Mouse (Mus musculus): ENCODE measurements around the gene Pigf. TPM values are rescaled to one million over a fixed set of nuclear protein-coding genes. Genes with fewer than 3 reads are reported as not detected.
"Not testable (repeated sequence)": the region's sequence is repeated elsewhere in the genome, so short reads cannot be mapped to it uniquely, and the experiment has no call there.

Pigf gene
- 42.4 and 45.1 TPM in 2 replicates for polyA plus RNA-seq (2016; fragmentation: Nextera tagmentation; extraction: Ambion mirVana)

- Histone ChIP-seq H3K4me3 (peak within 1 kb of the TSS; percentile 97), H3K27ac (replicated peaks) (peak within 1 kb of the TSS; percentile 86), H3K9me3 (no peaks in the 10 kb centered on the region), H3K27me3 (replicated peaks; ENCODE audit: low read depth, poor library complexity, severe bottlenecking) (no peaks in the 10 kb centered on the region), H3K4me1 (peaks cover 22% of the 10 kb centered on the region), H3K36me3 (replicated peaks) (peaks cover 24% of the 10 kb centered on the region)
- peak; percentile 98 for DNase-seq (ENCODE audit: low spot score)
- WGBS, result under 1% methylated on average over 43 of the region's 43 CpGs
Measured at GRCm38 (mm10) chr17:87025269-87025949, at the start of gene Pigf, which contains the start of gene Cript. Gene Pigf (minus strand): TSS chr17:87025406. Gene Cript (plus strand): TSS chr17:87025550.

- no peak for DNase-seq (ENCODE audit: low spot score)
- Histone ChIP-seq H3K27me3 (replicated peaks; ENCODE audit: low read depth, poor library complexity, severe bottlenecking) (no peaks in the 10 kb centered on the region), H3K9me3 (0 out of 2 replicates have a peak, but pooled peaks cover 3% of the 10 kb centered on the region), H3K27ac (replicated peaks) (no peak overlapping the region), H3K4me3 (no peak overlapping the region), H3K36me3 (replicated peaks) (no peaks in the 10 kb centered on the region), H3K4me1 (peaks cover 6% of the 10 kb centered on the region; the same call in 1 of the 2 replicates)
Measured at GRCm38 (mm10) chr17:87073470-87073869, 48.3 kb upstream of the Pigf start.

GRCm38 (mm10) chr17:87072766-87073440 lies 47.7 kb upstream of the Pigf start:
- H3K27me3 ChIP-seq (replicated peaks; ENCODE audit: low read depth, poor library complexity, severe bottlenecking), result no peaks in the 10 kb centered on the region
- H3K4me3 ChIP-seq, result no peak overlapping the region
- WGBS, result 49% methylated on average over 5 of the region's 5 CpGs
- H3K9me3 ChIP-seq, result 0 out of 2 replicates have a peak, but pooled peaks cover 3% of the 10 kb centered on the region
- DNase-seq (ENCODE audit: low spot score), result no peak
- H3K36me3 ChIP-seq (replicated peaks), result no peaks in the 10 kb centered on the region
- H3K27ac ChIP-seq (replicated peaks), result no peak overlapping the region
- peaks cover 6% of the 10 kb centered on the region; the same call in 1 of the 2 replicates for H3K4me1 ChIP-seq

DNA sequence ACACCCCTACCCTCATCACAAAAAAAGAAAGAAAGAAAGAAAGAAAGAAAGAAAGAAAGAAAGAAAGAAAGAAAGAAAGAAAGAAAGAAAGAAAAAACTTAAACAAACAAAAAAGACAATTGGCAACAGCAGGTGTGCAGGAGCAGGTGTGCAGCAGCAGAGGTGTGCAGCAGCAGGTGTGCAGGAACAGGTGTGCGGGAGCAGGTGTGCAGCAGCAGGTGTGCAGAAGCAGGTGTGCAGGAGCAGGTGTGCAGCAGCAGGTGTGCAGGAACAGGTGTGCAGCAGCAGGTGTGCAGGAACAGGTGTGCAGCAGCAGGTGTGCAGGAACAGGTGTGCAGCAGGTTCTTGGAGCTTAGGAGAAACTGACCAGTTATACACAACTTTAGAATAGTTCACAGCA lies 47.0 kb upstream of the Pigf start:
- H3K27ac ChIP-seq (replicated peaks); DNase-seq (ENCODE audit: low spot score); H3K36me3 ChIP-seq (replicated peaks); H3K4me1 ChIP-seq; H3K27me3 ChIP-seq (replicated peaks; ENCODE audit: low read depth, poor library complexity, severe bottlenecking); H3K9me3 ChIP-seq; H3K4me3 ChIP-seq: not testable (repeated sequence)
- 95% methylated on average over 1 of the region's 1 CpGs for WGBS

GRCm38 (mm10) chr17:87068997-87069396 lies 43.8 kb upstream of the Pigf start:
- DNase-seq (ENCODE audit: low spot score), result no peak
- no peak overlapping the region for H3K27ac ChIP-seq (replicated peaks)
- H3K9me3 ChIP-seq, result no peaks in the 10 kb centered on the region
- no peaks in the 10 kb centered on the region for H3K27me3 ChIP-seq (replicated peaks; ENCODE audit: low read depth, poor library complexity, severe bottlenecking)
- WGBS, result 89% methylated on average over 4 of the region's 4 CpGs
- H3K36me3 ChIP-seq (replicated peaks), result no peaks in the 10 kb centered on the region
- H3K4me1 ChIP-seq, result peaks cover 6% of the 10 kb centered on the region; the same call in 1 of the 2 replicates
- H3K4me3 ChIP-seq, result no peak overlapping the region

- Histone ChIP-seq H3K4me1 (no peaks in the 10 kb centered on the region), H3K27me3 (replicated peaks; ENCODE audit: low read depth, poor library complexity, severe bottlenecking) (no peaks in the 10 kb centered on the region), H3K36me3 (replicated peaks) (no peaks in the 10 kb centered on the region), H3K4me3 (no peak overlapping the region), H3K9me3 (no peaks in the 10 kb centered on the region), H3K27ac (replicated peaks) (no peak overlapping the region)
- 84% methylated on average over 6 of the region's 6 CpGs for WGBS
- DNase-seq (ENCODE audit: low spot score), result no peak
Measured at GRCm38 (mm10) chr17:87063969-87064368, 38.8 kb upstream of the Pigf start.

- Histone ChIP-seq H3K9me3 (no peaks in the 10 kb centered on the region), H3K4me3 (no peak overlapping the region), H3K4me1 (peaks cover 3% of the 10 kb centered on the region; the same call in 1 of the 2 replicates), H3K27ac (replicated peaks) (no peak overlapping the region), H3K27me3 (replicated peaks; ENCODE audit: low read depth, poor library complexity, severe bottlenecking) (no peaks in the 10 kb centered on the region), H3K36me3 (replicated peaks) (no peaks in the 10 kb centered on the region)
- 87% methylated on average over 7 of the region's 7 CpGs for WGBS
- DNase-seq (ENCODE audit: low spot score), result no peak
Measured at GRCm38 (mm10) chr17:87063461-87063860, 38.3 kb upstream of the Pigf start.

GRCm38 (mm10) chr17:87062639-87063038 lies 37.4 kb upstream of the Pigf start:
- H3K4me3 ChIP-seq, result no peak overlapping the region
- H3K27me3 ChIP-seq (replicated peaks; ENCODE audit: low read depth, poor library complexity, severe bottlenecking), result no peaks in the 10 kb centered on the region
- H3K27ac ChIP-seq (replicated peaks), result no peak overlapping the region
- H3K36me3 ChIP-seq (replicated peaks), result no peaks in the 10 kb centered on the region
- whole genome bisulfite sequencing, result 84% methylated on average over 9 of the region's 9 CpGs
- H3K9me3 ChIP-seq, result no peaks in the 10 kb centered on the region
- DNase-seq (ENCODE audit: low spot score), result no peak
- peaks cover 11% of the 10 kb centered on the region for H3K4me1 ChIP-seq

GRCm38 (mm10) chr17:87057486-87058266 lies 32.5 kb upstream of the Pigf start:
- DNase-seq (ENCODE audit: low spot score), result peak; percentile 61
- H3K27me3 ChIP-seq (replicated peaks; ENCODE audit: low read depth, poor library complexity, severe bottlenecking), result no peaks in the 10 kb centered on the region
- no peaks in the 10 kb centered on the region for H3K36me3 ChIP-seq (replicated peaks)
- no peaks in the 10 kb centered on the region for H3K9me3 ChIP-seq
- no peak overlapping the region for H3K4me3 ChIP-seq
- WGBS, result 49% methylated on average over 8 of the region's 8 CpGs
- no peak overlapping the region; the same call in 1 of the 2 replicates for H3K27ac ChIP-seq (replicated peaks)
- H3K4me1 ChIP-seq, result peaks cover 22% of the 10 kb centered on the region

- no peaks in the 10 kb centered on the region for H3K27me3 ChIP-seq (replicated peaks; ENCODE audit: low read depth, poor library complexity, severe bottlenecking)
- WGBS, result 88% methylated on average over 7 of the region's 7 CpGs
- no peak overlapping the region for H3K4me3 ChIP-seq
- H3K27ac ChIP-seq (replicated peaks), result no peak overlapping the region
- no peaks in the 10 kb centered on the region for H3K9me3 ChIP-seq
- peaks cover 22% of the 10 kb centered on the region for H3K4me1 ChIP-seq
- DNase-seq (ENCODE audit: low spot score), result no peak
- H3K36me3 ChIP-seq (replicated peaks), result no peaks in the 10 kb centered on the region
Measured at GRCm38 (mm10) chr17:87056761-87057160, 31.6 kb upstream of the Pigf start.

GRCm38 (mm10) chr17:87055663-87056062 lies 30.5 kb upstream of the Pigf start:
- Histone ChIP-seq H3K36me3 (replicated peaks) (no peaks in the 10 kb centered on the region), H3K27ac (replicated peaks) (no peak overlapping the region), H3K27me3 (replicated peaks; ENCODE audit: low read depth, poor library complexity, severe bottlenecking) (no peaks in the 10 kb centered on the region), H3K9me3 (no peaks in the 10 kb centered on the region), H3K4me3 (no peak overlapping the region), H3K4me1 (peaks cover 22% of the 10 kb centered on the region)
- WGBS, result 81% methylated on average over 1 of the region's 1 CpGs
- no peak for DNase-seq (ENCODE audit: low spot score)

DNA sequence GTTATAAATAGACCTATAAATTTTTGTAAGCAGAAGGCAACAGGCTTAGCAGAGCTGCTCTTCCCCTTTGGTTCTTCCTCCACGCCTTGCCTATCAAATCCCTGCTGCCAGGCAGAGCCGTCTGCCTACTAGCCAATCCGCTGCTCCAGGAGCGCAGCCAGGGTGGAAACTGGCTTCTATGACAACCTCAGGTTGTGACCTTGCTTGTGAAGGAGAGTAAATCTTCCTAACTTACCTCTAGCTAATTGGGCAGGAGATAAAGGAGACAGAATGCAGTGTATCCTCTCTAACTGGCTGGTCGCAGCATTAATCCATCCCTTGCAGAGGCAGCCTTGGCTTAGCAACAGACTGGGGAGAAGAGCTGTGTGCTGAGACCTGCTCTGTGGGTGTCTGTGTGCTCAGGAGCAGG lies 29.8 kb upstream of the Pigf start:
- 52% methylated on average over 5 of the region's 5 CpGs for WGBS
- Histone ChIP-seq H3K9me3 (no peaks in the 10 kb centered on the region), H3K27me3 (replicated peaks; ENCODE audit: low read depth, poor library complexity, severe bottlenecking) (no peaks in the 10 kb centered on the region), H3K4me1 (peaks cover 22% of the 10 kb centered on the region), H3K36me3 (replicated peaks) (no peaks in the 10 kb centered on the region), H3K4me3 (no peak overlapping the region), H3K27ac (replicated peaks) (no peak overlapping the region; the same call in 1 of the 2 replicates)
- no peak for DNase-seq (ENCODE audit: low spot score)
